Comparison of ENCODE assay signal across 7 mouse cellular contexts in genomic region chr13:44419472-44420226, GRCm38 (mm10).
DNase-seq lines count a peak whose midpoint lies in the region; ATAC-seq and TF ChIP-seq lines count a peak whose summit lies in the region.

No protein-coding gene starts in this region.

- 13% methylated on average over 15 of the region's 15 CpGs for WGBS in bone marrow, adult 2 months
- 21% methylated on average over 15 of the region's 15 CpGs for WGBS in forebrain, embryonic 13.5 days
- WGBS in liver, embryonic 13.5 days (ENCODE audit: insufficient replicate concordance), result 13% methylated on average over 14 of the region's 15 CpGs

- H3K9ac ChIP-seq in forebrain, embryonic 13.5 days, result no peak overlapping the region
- no peak overlapping the region for H3K9ac ChIP-seq in liver, embryonic 13.5 days

- H3K36me3 ChIP-seq in forebrain, embryonic 13.5 days (ENCODE audit: poor library complexity, severe bottlenecking), result no peaks in the 10 kb centered on the region
- no peaks in the 10 kb centered on the region for H3K36me3 ChIP-seq in liver, embryonic 13.5 days

- H3K4me1 ChIP-seq in bone marrow, adult 2 months (ENCODE audit: control insufficient read depth, insufficient read depth, low read length), result peaks cover 11% of the 10 kb centered on the region
- peaks cover 23% of the 10 kb centered on the region for H3K4me1 ChIP-seq in forebrain, embryonic 13.5 days
- H3K4me1 ChIP-seq in liver, embryonic 13.5 days (replicated peaks), result peaks cover 22% of the 10 kb centered on the region

- H3K27ac ChIP-seq in bone marrow, adult 2 months (ENCODE audit: control insufficient read depth, insufficient read depth, low read depth, low read length, poor library complexity), result peak overlapping the region; percentile 88
- no peak overlapping the region for H3K27ac ChIP-seq in forebrain, embryonic 13.5 days
- no peak overlapping the region; the same call in 1 of the 2 replicates for H3K27ac ChIP-seq in liver, embryonic 13.5 days

- peak; percentile 70 for DNase-seq in hindlimb bud, embryonic 11.5 days (ENCODE audit: extremely low spot score, low read depth, low spot score)
- no peak for DNase-seq in liver, embryonic 13.5 days
- DNase-seq in left cerebral cortex, adult 11 months (ENCODE audit: low spot score), result no peak
- no peak for DNase-seq in cerebellum, adult 8-10 months

- H3K4me3 ChIP-seq in bone marrow, adult 2 months (replicated peaks; ENCODE audit: control insufficient read depth, low read depth, low read length), result peak overlapping the region; percentile 21
- H3K4me3 ChIP-seq in forebrain, embryonic 13.5 days, result no peak overlapping the region
- H3K4me3 ChIP-seq in liver, embryonic 13.5 days (replicated peaks), result no peak overlapping the region

- no peak for TF ChIP-seq CTCF in bone marrow, adult 2 months (IDR thresholded peaks at IDR 0.05; ENCODE audit: control insufficient read depth, insufficient read depth, low read length)

- no peak for ATAC-seq in forebrain, embryonic 13.5 days
- peak; percentile 29; the same call in 1 of the 2 replicates for ATAC-seq in liver, embryonic 13.5 days (ENCODE audit: low read depth)
- peak; percentile 63 for ATAC-seq in monocyte, adult 5-6 weeks (replicated peaks; ENCODE audit: insufficient number of reproducible peaks, low FRiP score, low TSS enrichment, poor library complexity, severe bottlenecking)

- TF ChIP-seq POLR2A in bone marrow, adult 2 months (IDR thresholded peaks at IDR 0.05; ENCODE audit: borderline replicate concordance, control insufficient read depth, low read depth, low read length), result no peak

- H3K4me2 ChIP-seq in forebrain, embryonic 13.5 days, result peak overlapping the region; percentile 40
- H3K4me2 ChIP-seq in liver, embryonic 13.5 days, result peak overlapping the region; percentile 30; the same call in 1 of the 2 replicates

- H3K9me3 ChIP-seq in forebrain, embryonic 13.5 days (replicated peaks), result no peaks in the 10 kb centered on the region
- H3K9me3 ChIP-seq in liver, embryonic 13.5 days (replicated peaks), result no peaks in the 10 kb centered on the region

- no peaks in the 10 kb centered on the region for H3K27me3 ChIP-seq in forebrain, embryonic 13.5 days
- H3K27me3 ChIP-seq in liver, embryonic 13.5 days, result no peaks in the 10 kb centered on the region
